Mouse (Mus musculus) adrenal gland, postnatal 10 days (tissue): ENCODE data around the gene Vps25. TPM values are rescaled to one million over a fixed set of nuclear protein-coding genes. Genes with fewer than 3 reads are reported as not detected.

Experiments
- total RNA-seq, 2 experiments: library from RNA; stranded (reverse); gene quantifications; 2 replicates each; pipeline ENCODE4 v1.2.3; 2021

The Vps25 gene
- total RNA-seq, 2 experiments from 2014 or later: 109 to 112 TPM

Other genes with a start within 250 kb of the Vps25 start
- 10 to 100 TPM; 93.4 to 95.8 TPM for gene Atp6v0a1, start 244.3 kb upstream of the Vps25 start, total RNA-seq
- 10 to 100 TPM; 27.3 to 28.2 TPM for gene Naglu, start 183.7 kb upstream of the Vps25 start, total RNA-seq
- under 1 TPM; 0.45 to 0.67 TPM for gene Hsd17b1, start 175.3 kb upstream of the Vps25 start, total RNA-seq
- gene Coasy, start 171.1 kb upstream of the Vps25 start, total RNA-seq: 100 to 1,000 TPM in 1 of 2 experiments, 10 to 100 TPM in 1; 98.0 to 102 TPM
- gene Mlx, start 166.4 kb upstream of the Vps25 start, total RNA-seq: 10 to 100 TPM; 32.9 to 35.0 TPM
- 1 to 10 TPM; 6.6 to 7.1 TPM for gene Psmc3ip, start 158.3 kb upstream of the Vps25 start, total RNA-seq
- 10 to 100 TPM; 50.8 to 53.2 TPM for gene Retreg3, start 133.8 kb upstream of the Vps25 start, total RNA-seq
- 10 to 100 TPM; 42.6 to 44.6 TPM for gene Tubg1, start 133.8 kb upstream of the Vps25 start, total RNA-seq
- gene Tubg2, start 97.8 kb upstream of the Vps25 start, total RNA-seq: 1 to 10 TPM; 6.9 to 7.2 TPM
- 10 to 100 TPM; 12.1 to 15.9 TPM for gene Cntnap1, start 83.2 kb upstream of the Vps25 start, total RNA-seq
- gene Plekhh3, start 82.4 kb upstream of the Vps25 start, total RNA-seq: 10 to 100 TPM; 26.2 to 40.8 TPM
- under 1 TPM; 0.78 to 1.00 TPM for gene Ccr10, start 78.3 kb upstream of the Vps25 start, total RNA-seq
- gene Ezh1, start 27.2 kb upstream of the Vps25 start, total RNA-seq: 10 to 100 TPM; 27.9 to 37.9 TPM
- 100 to 1,000 TPM; 101 to 116 TPM for gene Ramp2, start 7.7 kb upstream of the Vps25 start, total RNA-seq
- 1 to 10 TPM; 2.5 to 3.6 TPM for gene Wnk4, start 6.9 kb downstream of the Vps25 start, total RNA-seq
- 1 to 10 TPM in 1 of 2 experiments, under 1 TPM in 1; 0.63 to 1.4 TPM for gene Cntd1, start 25.3 kb downstream of the Vps25 start, total RNA-seq
- gene Coa3, start 25.4 kb downstream of the Vps25 start, total RNA-seq: 10 to 100 TPM; 79.8 to 84.3 TPM
- 100 to 1,000 TPM; 132 to 133 TPM for gene Becn1, start 48.6 kb downstream of the Vps25 start, total RNA-seq
- 100 to 1,000 TPM; 125 to 132 TPM for gene Psme3, start 62.5 kb downstream of the Vps25 start, total RNA-seq
- gene Aoc2, start 71.4 kb downstream of the Vps25 start, total RNA-seq: 1 to 10 TPM; 6.0 to 9.0 TPM
- 100 to 1,000 TPM; 103 to 122 TPM for gene Aoc3, start 76.9 kb downstream of the Vps25 start, total RNA-seq
- 10 to 100 TPM; 35.5 to 89.5 TPM for gene G6pc, start 113.9 kb downstream of the Vps25 start, total RNA-seq
- gene Aarsd1, start 163.9 kb downstream of the Vps25 start, total RNA-seq: 10 to 100 TPM; 33.1 to 37.3 TPM
- 1 to 10 TPM; 1.9 to 5.0 TPM for gene Gm27029, start 171.1 kb downstream of the Vps25 start, total RNA-seq
- gene Rundc1, start 171.4 kb downstream of the Vps25 start, total RNA-seq: 10 to 100 TPM; 16.1 to 17.8 TPM
- gene Ptges3l, start 171.6 kb downstream of the Vps25 start, total RNA-seq: 1 to 10 TPM; 5.6 to 9.5 TPM
- gene Rpl27, start 188.6 kb downstream of the Vps25 start, total RNA-seq: 10 to 100 TPM; 75.5 to 92.7 TPM
- gene Ifi35, start 194.7 kb downstream of the Vps25 start, total RNA-seq: 10 to 100 TPM; 23.0 to 24.9 TPM
- 10 to 100 TPM; 10.6 to 11.0 TPM for gene Rnd2, start 211.3 kb downstream of the Vps25 start, total RNA-seq
- gene Vat1, start 212.5 kb downstream of the Vps25 start, total RNA-seq: 10 to 100 TPM; 79.4 to 87.3 TPM